Mouse (Mus musculus): Measurements from ENCODE around the gene Furin. TPM values are rescaled to one million over a fixed set of nuclear protein-coding genes. Genes with fewer than 3 reads are reported as not detected.

Furin gene
- polyA plus RNA-seq, 1 experiment from 2014 or later, result 12.0 TPM

DNA sequence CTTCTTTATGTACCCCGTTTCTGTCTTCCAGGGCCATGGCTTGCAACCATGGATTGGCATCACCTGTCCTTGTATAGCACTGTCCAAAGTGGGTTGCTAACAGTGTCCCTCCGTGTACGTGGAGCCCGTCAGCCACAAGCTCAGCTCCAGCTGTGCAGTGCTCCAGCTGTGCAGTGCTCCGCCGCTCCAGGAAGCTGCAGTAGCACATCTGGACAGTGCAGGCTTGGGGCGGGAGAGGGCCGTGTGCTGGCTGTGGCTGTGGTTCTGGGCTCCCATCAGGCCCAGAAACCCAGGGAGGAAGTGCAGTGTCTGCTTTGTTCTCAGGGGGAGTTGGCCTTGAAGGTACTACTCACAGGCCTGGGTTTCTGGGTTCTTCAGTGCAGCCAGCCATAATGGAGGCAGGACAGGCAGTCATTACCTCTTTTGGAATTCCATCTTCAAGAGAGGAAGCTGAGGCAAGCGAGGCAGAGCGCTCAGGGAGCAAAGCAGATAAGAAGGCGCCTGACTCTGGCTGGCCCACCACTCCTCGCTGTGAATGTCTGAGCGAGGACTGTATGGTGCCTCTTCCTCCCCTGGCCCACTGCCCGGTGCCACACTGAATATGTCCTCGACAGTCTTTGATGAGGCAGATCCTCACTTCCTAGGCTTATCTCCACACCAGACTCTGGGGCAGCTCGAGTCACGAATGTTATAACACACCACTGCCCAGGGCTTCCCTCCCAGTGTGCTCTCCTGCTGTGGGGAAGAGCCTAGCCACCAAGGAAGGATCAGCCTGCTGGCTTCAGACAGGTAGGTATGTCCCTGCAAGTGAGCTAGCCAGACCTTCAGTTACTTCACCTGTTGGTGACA is 39.4 kb upstream of the Furin start:
- no peaks in the 10 kb centered on the region for H3K36me3 ChIP-seq
- no peak for ATAC-seq (ENCODE audit: low FRiP score, low read depth)
- no peak overlapping the region for H3K4me2 ChIP-seq (replicated peaks)
- H3K4me3 ChIP-seq, result no peak overlapping the region
- no peaks in the 10 kb centered on the region for H3K9me3 ChIP-seq
- no peak overlapping the region for H3K9ac ChIP-seq
- WGBS, result 49% methylated on average over 17 of the region's 17 CpGs
- H3K4me1 ChIP-seq, result peaks cover 62% of the 10 kb centered on the region
- H3K27me3 ChIP-seq, result no peaks in the 10 kb centered on the region
- H3K27ac ChIP-seq, result no peak overlapping the region

DNA sequence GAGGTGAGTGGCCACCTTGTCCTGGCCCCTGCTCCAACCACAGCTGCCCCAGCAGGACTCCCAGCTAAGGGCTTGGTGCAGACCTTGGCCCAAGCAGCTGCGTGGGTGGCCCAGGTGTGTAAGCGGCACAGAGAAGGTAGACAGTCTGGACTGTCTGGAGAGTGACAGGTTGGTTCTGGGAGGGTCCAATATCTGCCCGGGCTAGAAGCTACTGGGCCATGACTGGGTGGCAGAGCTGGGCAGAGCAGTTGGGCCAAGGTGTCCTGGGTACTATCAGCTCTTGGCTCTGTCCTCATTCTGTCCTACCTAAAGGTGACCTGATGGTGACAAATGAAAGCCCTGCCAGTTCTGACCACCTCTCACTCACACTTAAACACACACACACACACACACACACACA is 37.9 kb upstream of the Furin start:
- Histone ChIP-seq H3K36me3 (no peaks in the 10 kb centered on the region), H3K27me3 (no peaks in the 10 kb centered on the region), H3K27ac (no peak overlapping the region), H3K4me3 (no peak overlapping the region), H3K9me3 (no peaks in the 10 kb centered on the region), H3K4me2 (replicated peaks) (no peak overlapping the region), H3K4me1 (peaks cover 73% of the 10 kb centered on the region), H3K9ac (no peak overlapping the region)
- 76% methylated on average over 3 of the region's 3 CpGs for WGBS
- no peak for ATAC-seq (ENCODE audit: low FRiP score, low read depth)

DNA sequence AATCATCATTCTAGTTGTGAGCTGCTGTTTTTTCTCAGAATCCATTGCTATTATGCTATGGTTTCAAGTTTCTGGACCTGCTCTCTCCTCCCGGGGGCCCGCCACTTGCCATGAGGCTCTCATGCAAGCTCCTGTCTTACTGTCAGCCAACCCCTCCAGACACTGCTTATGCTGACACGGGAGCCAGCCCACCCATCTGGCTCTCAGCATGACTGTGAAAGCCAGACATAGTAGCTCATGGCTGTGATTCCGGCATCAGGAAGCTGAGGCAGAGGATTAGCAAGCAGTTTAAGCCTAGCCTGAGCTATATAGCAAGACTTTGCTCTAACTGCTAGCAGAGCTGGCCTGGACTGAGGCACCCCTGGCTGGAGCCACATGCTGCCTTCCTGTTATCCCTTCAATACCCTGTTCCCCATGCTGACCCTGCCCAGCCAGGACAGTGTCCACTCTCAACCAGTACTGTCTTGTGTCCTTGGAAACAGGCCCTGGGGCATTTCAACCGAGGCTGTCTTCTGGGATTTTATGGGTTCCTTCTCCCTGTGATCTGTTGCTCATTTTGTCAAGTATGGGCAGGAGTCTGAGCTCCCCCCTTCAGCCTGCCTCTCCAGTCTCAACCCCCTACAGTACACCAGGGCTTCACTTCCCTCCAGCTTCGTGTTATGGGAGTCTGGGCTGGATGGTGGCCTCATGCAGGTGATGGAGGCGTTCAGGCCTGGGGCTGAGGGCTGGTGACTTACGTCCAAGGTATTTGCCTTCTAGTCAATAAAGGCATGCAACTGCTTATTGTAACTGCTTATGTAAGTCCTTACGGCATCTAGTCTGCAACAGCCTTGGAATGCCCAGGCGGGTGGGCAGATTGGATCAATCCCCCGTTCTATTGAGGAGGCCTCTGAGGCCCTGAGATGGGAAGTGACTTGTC is 37.0 kb upstream of the Furin start:
- H3K4me2 ChIP-seq (replicated peaks), result no peak overlapping the region
- H3K27me3 ChIP-seq, result no peaks in the 10 kb centered on the region
- WGBS, result 26% methylated on average over 11 of the region's 11 CpGs
- no peaks in the 10 kb centered on the region for H3K36me3 ChIP-seq
- H3K4me1 ChIP-seq, result peaks cover 73% of the 10 kb centered on the region
- no peak overlapping the region for H3K4me3 ChIP-seq
- ATAC-seq (ENCODE audit: low FRiP score, low read depth), result peak; percentile 57
- no peaks in the 10 kb centered on the region for H3K9me3 ChIP-seq
- H3K27ac ChIP-seq, result no peak overlapping the region; the same call in 1 of the 2 replicates
- H3K9ac ChIP-seq, result no peak overlapping the region

DNA sequence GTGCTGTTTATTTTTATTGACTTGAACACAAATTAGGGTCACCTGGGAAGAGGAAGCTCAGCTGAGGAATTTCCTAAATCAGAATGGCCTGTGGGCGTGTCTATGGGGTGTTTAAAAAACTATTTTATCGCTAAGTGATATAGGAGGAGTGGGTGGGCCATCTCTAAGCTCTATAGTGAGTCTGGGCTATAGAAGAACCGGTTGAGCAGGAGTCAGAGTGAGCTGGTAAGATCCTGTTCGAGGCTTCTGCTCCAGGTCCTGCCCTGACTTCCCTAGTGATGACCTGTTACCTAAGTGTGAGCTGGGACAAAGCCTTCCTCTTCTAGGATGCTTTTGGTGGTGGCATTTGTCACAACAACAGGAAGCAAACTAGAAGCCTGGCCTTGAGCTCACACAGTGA is 35.4 kb upstream of the Furin start:
- Histone ChIP-seq H3K4me1 (peaks cover 66% of the 10 kb centered on the region), H3K36me3 (no peaks in the 10 kb centered on the region), H3K27ac (no peak overlapping the region), H3K4me2 (replicated peaks) (no peak overlapping the region), H3K27me3 (no peaks in the 10 kb centered on the region), H3K9ac (no peak overlapping the region), H3K9me3 (no peaks in the 10 kb centered on the region), H3K4me3 (no peak overlapping the region)
- WGBS, result 42% methylated on average over 4 of the region's 4 CpGs
- no peak for ATAC-seq (ENCODE audit: low FRiP score, low read depth)

DNA sequence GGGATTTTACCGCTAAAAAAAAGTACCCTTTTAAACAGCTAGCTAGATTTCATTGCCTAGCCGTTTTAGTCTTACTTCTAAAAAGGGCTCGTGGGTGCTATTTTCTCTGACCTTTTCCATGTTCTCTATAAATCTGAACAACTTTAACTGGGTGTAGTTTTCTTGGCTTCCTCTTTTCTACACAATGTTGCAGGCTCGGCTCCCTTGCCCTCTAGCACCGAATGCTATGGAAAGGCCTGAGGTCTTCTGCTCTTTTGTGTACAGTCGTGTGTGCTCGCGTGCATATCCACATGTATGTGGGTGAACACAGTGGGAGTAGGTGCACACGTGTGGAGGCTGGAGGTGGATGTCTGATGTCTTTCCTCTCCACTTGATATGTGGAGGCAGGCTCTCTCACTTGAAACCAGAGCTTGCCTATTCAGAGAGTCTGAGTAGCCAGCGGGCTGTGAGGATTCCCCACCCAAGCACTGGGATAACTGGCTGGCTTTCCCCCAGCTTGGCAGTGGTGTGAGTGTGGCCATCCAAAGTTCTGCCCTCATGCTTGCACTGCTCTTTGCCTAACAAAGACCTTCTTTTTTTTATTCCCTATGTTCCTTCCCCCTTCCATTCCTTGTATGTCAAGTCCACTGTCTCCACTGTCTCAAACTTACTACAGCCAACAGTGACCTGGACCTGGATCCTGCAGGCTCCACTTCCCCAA is 34.7 kb upstream of the Furin start:
- H3K9me3 ChIP-seq, result no peaks in the 10 kb centered on the region
- no peak overlapping the region for H3K4me2 ChIP-seq (replicated peaks)
- peaks cover 59% of the 10 kb centered on the region for H3K4me1 ChIP-seq
- WGBS, result 61% methylated on average over 10 of the region's 10 CpGs
- no peaks in the 10 kb centered on the region for H3K36me3 ChIP-seq
- ATAC-seq (ENCODE audit: low FRiP score, low read depth), result no peak
- H3K27me3 ChIP-seq, result no peaks in the 10 kb centered on the region
- H3K4me3 ChIP-seq, result no peak overlapping the region
- no peak overlapping the region for H3K9ac ChIP-seq
- H3K27ac ChIP-seq, result peak overlapping the region; percentile 49; the same call in 1 of the 2 replicates

DNA sequence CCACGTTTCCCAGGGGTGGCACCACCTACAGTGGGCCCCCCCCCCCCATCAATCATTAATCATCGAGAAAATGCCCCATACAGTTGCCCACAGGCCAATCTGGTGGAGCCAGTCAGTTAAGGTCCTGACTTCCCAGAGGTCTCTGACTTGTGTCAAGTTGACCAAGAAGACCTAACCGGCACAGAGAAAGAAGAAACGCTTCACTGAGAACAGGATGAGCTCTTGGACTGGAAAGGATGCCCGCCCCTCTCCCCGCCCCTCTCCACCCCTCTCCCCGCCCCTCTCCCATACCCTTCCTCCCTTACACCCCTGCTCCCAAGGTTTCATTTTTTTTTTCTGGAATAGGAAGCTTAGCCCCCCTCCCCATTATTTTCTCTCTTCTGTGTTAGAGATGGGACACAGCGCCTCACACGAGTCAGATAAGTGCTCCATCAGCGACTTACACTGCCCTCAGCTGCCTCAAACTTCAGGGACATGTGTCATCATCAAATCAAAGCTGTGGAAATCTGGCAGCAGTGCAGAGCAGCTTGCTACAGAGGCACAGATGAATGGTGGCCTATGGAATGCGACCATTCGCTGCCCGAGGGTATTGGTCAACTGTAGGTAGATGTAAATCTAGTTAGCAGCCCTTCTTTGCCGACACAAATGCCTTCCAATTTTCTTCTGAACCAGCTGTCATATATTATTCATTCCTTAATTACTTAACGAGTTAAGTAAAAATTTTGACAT is 34.0 kb upstream of the Furin start:
- Histone ChIP-seq H3K27ac (no peak overlapping the region; the same call in 1 of the 2 replicates), H3K9ac (no peak overlapping the region), H3K27me3 (no peaks in the 10 kb centered on the region), H3K4me2 (replicated peaks) (peak overlapping the region; percentile 48), H3K9me3 (no peaks in the 10 kb centered on the region), H3K4me3 (peak overlapping the region; percentile 12; the same call in 1 of the 2 replicates), H3K36me3 (no peaks in the 10 kb centered on the region), H3K4me1 (peaks cover 51% of the 10 kb centered on the region)
- ATAC-seq (ENCODE audit: low FRiP score, low read depth), result no peak
- WGBS, result 30% methylated on average over 15 of the region's 15 CpGs

DNA sequence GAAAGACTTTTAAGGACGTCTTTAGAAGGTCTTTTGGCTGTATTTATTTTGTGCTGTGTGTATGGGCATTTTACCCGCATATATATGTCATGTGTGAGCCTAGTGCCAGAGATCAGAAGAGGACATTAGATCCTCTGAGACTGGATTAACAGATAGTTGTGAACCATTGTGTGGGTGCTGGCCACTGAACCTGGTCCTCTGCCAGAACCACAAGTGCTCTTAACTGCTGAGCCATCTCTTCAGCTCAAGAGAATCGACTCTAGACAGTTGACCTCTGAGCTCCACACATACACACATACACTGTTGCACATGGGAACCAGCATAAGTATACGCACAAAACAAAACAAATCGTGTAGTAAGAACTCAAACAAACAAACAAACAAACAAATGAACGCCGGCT is 31.3 kb upstream of the Furin start:
- peaks cover 27% of the 10 kb centered on the region for H3K4me1 ChIP-seq

DNA sequence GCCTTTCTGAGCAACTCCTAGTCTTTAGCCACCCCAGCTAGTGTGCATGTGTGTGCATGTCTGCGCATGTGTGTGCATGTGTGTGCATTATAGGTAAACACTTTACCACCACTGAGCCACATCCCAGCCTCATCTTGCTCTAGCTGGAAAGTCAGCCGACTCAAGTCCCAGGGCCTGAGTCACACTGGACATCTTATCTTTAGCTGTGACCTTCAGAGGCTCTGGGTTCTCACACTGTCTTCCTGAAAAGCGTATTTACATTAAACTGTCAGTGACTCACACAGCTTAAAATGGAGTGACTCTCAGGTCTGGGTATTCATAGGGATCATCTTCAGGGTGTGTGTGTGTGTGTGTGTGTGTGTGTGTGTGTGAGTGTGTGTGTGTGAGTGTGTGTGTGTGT is 30.4 kb upstream of the Furin start:
- WGBS, result 78% methylated on average over 3 of the region's 3 CpGs
- H3K4me3 ChIP-seq, result no peak overlapping the region
- no peak for ATAC-seq (ENCODE audit: low FRiP score, low read depth)
- peaks cover 21% of the 10 kb centered on the region for H3K4me1 ChIP-seq
- H3K27ac ChIP-seq, result no peak overlapping the region
- H3K9me3 ChIP-seq, result no peaks in the 10 kb centered on the region
- no peak overlapping the region for H3K9ac ChIP-seq
- H3K27me3 ChIP-seq, result no peaks in the 10 kb centered on the region
- no peaks in the 10 kb centered on the region for H3K36me3 ChIP-seq
- no peak overlapping the region for H3K4me2 ChIP-seq (replicated peaks)

More for the DNA sequence above, 31.3 kb upstream of the Furin start:
- Histone ChIP-seq H3K4me3 (no peak overlapping the region), H3K27me3 (no peaks in the 10 kb centered on the region), H3K4me2 (replicated peaks) (no peak overlapping the region), H3K27ac (no peak overlapping the region), H3K36me3 (no peaks in the 10 kb centered on the region), H3K9me3 (no peaks in the 10 kb centered on the region), H3K9ac (no peak overlapping the region)
- ATAC-seq (ENCODE audit: low FRiP score, low read depth), result no peak
- 89% methylated on average over 7 of the region's 7 CpGs for WGBS

DNA sequence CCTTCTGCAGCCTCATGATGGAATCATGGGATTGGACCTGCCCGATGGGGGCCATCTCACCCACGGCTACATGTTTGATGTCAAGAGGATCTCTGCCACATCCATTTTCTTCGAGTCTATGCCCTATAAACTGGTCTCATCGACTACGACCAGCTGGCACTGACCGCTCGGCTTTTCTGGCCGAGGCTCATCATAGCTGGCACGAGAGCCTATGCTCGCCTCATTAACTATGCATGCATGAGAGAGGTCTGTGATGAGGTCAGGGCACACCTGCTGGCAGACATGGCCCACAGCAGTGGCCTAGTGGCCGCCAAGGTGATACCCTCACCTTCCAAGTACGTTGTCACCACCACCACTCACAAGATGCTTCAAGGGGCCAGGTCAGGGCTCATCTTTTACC is 24.4 kb upstream of the Furin start:
- no peaks in the 10 kb centered on the region for H3K4me1 ChIP-seq
- 93% methylated on average over 12 of the region's 12 CpGs for WGBS
- H3K4me2 ChIP-seq (replicated peaks), result no peak overlapping the region
- no peak for ATAC-seq (ENCODE audit: low FRiP score, low read depth)
- H3K9me3 ChIP-seq, result no peaks in the 10 kb centered on the region
- no peaks in the 10 kb centered on the region for H3K36me3 ChIP-seq
- H3K9ac ChIP-seq, result no peak overlapping the region
- H3K27me3 ChIP-seq, result no peaks in the 10 kb centered on the region
- no peak overlapping the region for H3K27ac ChIP-seq
- H3K4me3 ChIP-seq, result no peak overlapping the region

DNA sequence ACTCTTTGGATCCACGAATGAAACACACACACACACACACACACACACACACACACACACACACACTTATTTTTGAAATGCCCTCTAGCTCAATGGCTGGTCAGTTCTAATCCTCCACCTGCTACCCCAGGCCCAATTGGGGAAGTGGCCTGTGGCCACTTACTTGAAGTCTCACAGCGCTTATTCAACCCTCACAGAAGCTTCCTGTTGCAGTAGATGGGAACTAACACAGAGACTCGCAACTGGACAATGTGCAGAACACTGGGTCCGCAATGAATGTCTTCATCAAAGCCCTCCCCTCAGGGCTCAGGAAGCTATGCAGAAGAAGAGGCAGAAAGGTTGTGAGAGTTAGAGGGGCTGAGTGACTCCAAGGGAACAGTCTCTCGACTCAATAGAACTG is 22.5 kb upstream of the Furin start:
- no peak overlapping the region for H3K4me3 ChIP-seq
- no peaks in the 10 kb centered on the region for H3K36me3 ChIP-seq
- no peak overlapping the region for H3K9ac ChIP-seq
- WGBS, result 87% methylated on average over 5 of the region's 5 CpGs
- no peak for ATAC-seq (ENCODE audit: low FRiP score, low read depth)
- H3K4me1 ChIP-seq, result 0 out of 2 replicates have a peak, but pooled peaks cover 8% of the 10 kb centered on the region
- no peak overlapping the region for H3K4me2 ChIP-seq (replicated peaks)
- H3K9me3 ChIP-seq, result no peaks in the 10 kb centered on the region
- no peaks in the 10 kb centered on the region for H3K27me3 ChIP-seq
- H3K27ac ChIP-seq, result no peak overlapping the region

DNA sequence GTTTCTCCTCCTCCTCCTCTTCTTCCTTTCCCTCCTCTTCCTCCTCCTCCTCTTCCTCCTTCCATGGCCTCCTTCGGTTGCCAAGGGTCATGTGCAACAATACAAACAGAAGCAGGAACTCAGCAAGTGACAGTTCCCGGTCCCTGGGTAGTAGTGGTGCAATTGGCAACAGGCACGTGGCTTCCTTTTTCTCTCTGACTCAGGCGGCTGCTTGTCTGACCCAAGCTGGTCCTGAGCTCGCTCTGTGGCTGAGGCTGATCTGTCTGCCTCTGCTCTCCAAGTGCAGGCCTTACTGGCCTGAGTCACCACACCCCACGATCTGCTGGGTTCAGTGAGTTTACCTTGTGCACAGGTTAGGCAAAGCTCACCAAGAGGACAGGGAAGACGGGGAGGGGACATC is 21.1 kb upstream of the Furin start:
- Histone ChIP-seq H3K36me3 (no peaks in the 10 kb centered on the region), H3K4me2 (replicated peaks) (no peak overlapping the region), H3K9me3 (no peaks in the 10 kb centered on the region), H3K9ac (no peak overlapping the region), H3K27me3 (no peaks in the 10 kb centered on the region), H3K4me3 (no peak overlapping the region), H3K4me1 (0 out of 2 replicates have a peak, but pooled peaks cover 10% of the 10 kb centered on the region), H3K27ac (no peak overlapping the region)
- 79% methylated on average over 7 of the region's 7 CpGs for WGBS
- no peak for ATAC-seq (ENCODE audit: low FRiP score, low read depth)
